Mouse (Mus musculus): ENCODE measurements around the gene Foxp1. TPM values are rescaled to one million over a fixed set of nuclear protein-coding genes. Genes with fewer than 3 reads are reported as not detected.

Foxp1 gene
- total and polyA plus RNA-seq, 3 experiments, result 16.1 to 42.0 TPM; not detected in 1

DNA sequence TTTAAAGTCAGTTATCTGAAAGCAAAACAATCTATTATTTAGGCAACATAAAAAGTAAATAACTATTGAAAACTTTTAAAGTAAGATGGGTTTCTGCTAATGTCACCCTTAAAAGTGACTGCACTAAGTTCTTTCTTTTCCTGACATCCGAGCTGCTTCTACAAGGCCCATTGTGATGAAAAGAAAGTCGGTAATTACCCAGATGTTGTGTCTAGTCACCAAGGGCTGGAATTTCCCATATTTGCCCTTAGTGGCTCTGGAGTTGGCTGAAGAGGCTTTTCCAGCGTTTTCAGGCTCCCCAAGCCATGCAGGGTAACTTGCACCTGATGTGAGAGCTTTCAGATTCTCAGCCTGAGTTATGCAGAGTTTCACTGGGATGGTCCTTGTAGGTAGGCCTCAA lies 18.6 kb upstream of the Foxp1 start:
- peaks cover 0 to 3% of the 10 kb centered on the region in 2 experiments; a peak in 1 of 4 replicates for H3K27me3 ChIP-seq (ENCODE audit: control insufficient read depth in 1 of 2, insufficient read depth in 2 of 2, low read length in 2 of 2)
- H3K27ac ChIP-seq (ENCODE audit: control insufficient read depth, low read depth, low read length), result no peak overlapping the region
- TF ChIP-seq MAZ (IDR thresholded peaks at IDR 0.05; ENCODE audit: low read depth, low read length) (no peak), POLR2A (IDR thresholded peaks at IDR 0.05; ENCODE audit: control insufficient read depth in 1 of 2, insufficient read depth in 1 of 2, low read depth in 1 of 2, low read length in 2 of 2, poor library complexity in 1 of 2) (no peak), BHLHE40 (IDR thresholded peaks at IDR 0.05; ENCODE audit: borderline replicate concordance, low read depth, low read length) (no peak), MAX (IDR thresholded peaks at IDR 0.05; ENCODE audit: low read length) (no peak), SMC3 (IDR thresholded peaks at IDR 0.05; ENCODE audit: low read depth, low read length) (no peak), TCF12 (IDR thresholded peaks at IDR 0.05; ENCODE audit: low read depth, low read length) (no peak), E2F4 (IDR thresholded peaks at IDR 0.05; ENCODE audit: borderline replicate concordance, low read depth, low read length) (no peak), POLR2AphosphoS2 (IDR thresholded peaks at IDR 0.05; ENCODE audit: low read length) (no peak), HCFC1 (IDR thresholded peaks at IDR 0.05; ENCODE audit: low read depth, low read length) (no peak), USF2 (IDR thresholded peaks at IDR 0.05; ENCODE audit: borderline replicate concordance in 1 of 2, insufficient read depth in 1 of 2, low read depth in 1 of 2, low read length in 2 of 2) (no peak), ZNF384 (IDR thresholded peaks at IDR 0.05; ENCODE audit: low read depth, low read length) (no peak), MYC (IDR thresholded peaks at IDR 0.05; ENCODE audit: low read depth, low read length) (no peak), CHD2 (IDR thresholded peaks at IDR 0.05; ENCODE audit: low read length) (no peak), KAT2A (conservative IDR thresholded peaks at IDR 0.05; ENCODE audit: low read depth, low read length) (no peak), RCOR1 (IDR thresholded peaks at IDR 0.05; ENCODE audit: low read depth, low read length) (no peak)
- H3K36me3 ChIP-seq (ENCODE audit: control insufficient read depth in 1 of 2, insufficient read depth in 2 of 2, low read length in 2 of 2), result no peaks in the 10 kb centered on the region
- H3K9ac ChIP-seq (ENCODE audit: control insufficient read depth, low read depth, low read length, poor library complexity, severe bottlenecking), result no peak overlapping the region
- no peaks in the 10 kb centered on the region for H3K79me2 ChIP-seq (ENCODE audit: control insufficient read depth, insufficient read depth, low read length, poor library complexity)
- H3K4me3 ChIP-seq (ENCODE audit: control insufficient read depth in 1 of 2, insufficient read depth in 1 of 2, low read depth in 2 of 2, low read length in 2 of 2), result no peak overlapping the region
- no peaks in the 10 kb centered on the region for H3K9me3 ChIP-seq (replicated peaks; ENCODE audit: insufficient read depth, low read length)
- DNase-seq (ENCODE audit: low read depth, low spot score), result no peak
- H3K4me1 ChIP-seq (ENCODE audit: control insufficient read depth in 1 of 2, insufficient read depth in 2 of 2, low read length in 2 of 2), result no peaks in the 10 kb centered on the region

DNA sequence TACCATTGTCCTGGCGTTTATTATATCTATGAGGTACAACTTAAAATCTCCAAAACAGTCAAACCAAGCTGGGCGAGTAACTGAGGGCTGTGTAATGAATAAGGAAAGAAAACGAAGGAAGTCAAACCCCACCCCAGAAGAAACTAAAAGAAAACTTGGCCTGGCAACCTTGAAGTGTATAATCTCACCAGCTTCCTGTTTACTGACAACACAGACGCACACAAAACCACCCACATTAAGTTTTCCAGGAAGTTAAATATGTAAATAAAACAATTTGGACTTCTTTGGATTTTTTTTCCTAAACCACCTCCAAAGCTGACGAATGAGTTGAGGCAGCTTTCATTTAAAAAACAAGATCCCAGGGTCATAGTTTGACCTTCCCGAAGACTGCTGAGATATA lies 18.1 kb upstream of the Foxp1 start:
- Histone ChIP-seq H3K9me3 (replicated peaks; ENCODE audit: insufficient read depth, low read length) (no peaks in the 10 kb centered on the region), H3K36me3 (ENCODE audit: control insufficient read depth in 1 of 2, insufficient read depth in 2 of 2, low read length in 2 of 2) (no peaks in the 10 kb centered on the region), H3K27ac (ENCODE audit: control insufficient read depth, low read depth, low read length) (no peak overlapping the region), H3K4me3 (ENCODE audit: control insufficient read depth in 1 of 2, insufficient read depth in 1 of 2, low read depth in 2 of 2, low read length in 2 of 2) (no peak overlapping the region), H3K27me3 (ENCODE audit: control insufficient read depth in 1 of 2, insufficient read depth in 2 of 2, low read length in 2 of 2) (peaks cover 0 to 3% of the 10 kb centered on the region in 2 experiments; a peak in 1 of 4 replicates), H3K9ac (ENCODE audit: control insufficient read depth, low read depth, low read length, poor library complexity, severe bottlenecking) (no peak overlapping the region), H3K79me2 (ENCODE audit: control insufficient read depth, insufficient read depth, low read length, poor library complexity) (no peaks in the 10 kb centered on the region), H3K4me1 (ENCODE audit: control insufficient read depth in 1 of 2, insufficient read depth in 2 of 2, low read length in 2 of 2) (no peaks in the 10 kb centered on the region)
- no peak for TF ChIP-seq E2F4 (IDR thresholded peaks at IDR 0.05; ENCODE audit: borderline replicate concordance, low read depth, low read length)
- TF ChIP-seq GABPA (IDR thresholded peaks at IDR 0.05; ENCODE audit: low read depth, low read length), result no peak
- TF ChIP-seq MXI1 (IDR thresholded peaks at IDR 0.05; ENCODE audit: low read depth, low read length), result no peak
- TF ChIP-seq SMC3 (IDR thresholded peaks at IDR 0.05; ENCODE audit: low read depth, low read length), result no peak
- TF ChIP-seq ETS1 (IDR thresholded peaks at IDR 0.05; ENCODE audit: low read depth, low read length), result no peak
- no peak for DNase-seq (ENCODE audit: low read depth, low spot score)

Data from MEL (cell line).